Mouse (Mus musculus) thymus, postnatal 4 days (tissue): ENCODE measurements around the gene Bach2.

ENCODE experiments used
- DNase-seq: peaks from one replicate; pipeline ENCODE4 v3.0.0; 2021

Bach2 gene

GRCm38 (mm10) chr4:32299970-32300369 lies 61.4 kb downstream of the Bach2 start:
- no peak for DNase-seq

GRCm38 (mm10) chr4:32302668-32303067 lies 64.1 kb downstream of the Bach2 start:
- no peak for DNase-seq

GRCm38 (mm10) chr4:32303076-32303475 lies 64.5 kb downstream of the Bach2 start:
- DNase-seq = no peak

GRCm38 (mm10) chr4:32303674-32304073 lies 65.1 kb downstream of the Bach2 start:
- DNase-seq = no peak

- DNase-seq = no peak
Measured at GRCm38 (mm10) chr4:32304221-32304703, 65.7 kb downstream of the Bach2 start.

- DNase-seq = no peak
Measured at GRCm38 (mm10) chr4:32305036-32305615, 66.5 kb downstream of the Bach2 start.

- no peak for DNase-seq
Measured at GRCm38 (mm10) chr4:32305683-32306082, 67.1 kb downstream of the Bach2 start.

- DNase-seq = no peak
Measured at GRCm38 (mm10) chr4:32306169-32306792, 67.7 kb downstream of the Bach2 start.

- DNase-seq = no peak
Measured at GRCm38 (mm10) chr4:32307215-32307614, 68.6 kb downstream of the Bach2 start.

GRCm38 (mm10) chr4:32312171-32312946 lies 73.8 kb downstream of the Bach2 start:
- no peak for DNase-seq

GRCm38 (mm10) chr4:32314919-32315318 lies 76.3 kb downstream of the Bach2 start:
- no peak for DNase-seq

- DNase-seq = no peak
Measured at GRCm38 (mm10) chr4:32318608-32319007, 80.0 kb downstream of the Bach2 start.

GRCm38 (mm10) chr4:32319327-32319726 lies 80.7 kb downstream of the Bach2 start:
- DNase-seq = no peak

GRCm38 (mm10) chr4:32320039-32320438 lies 81.4 kb downstream of the Bach2 start:
- no peak for DNase-seq

GRCm38 (mm10) chr4:32324111-32324510 lies 85.5 kb downstream of the Bach2 start:
- no peak for DNase-seq

- DNase-seq = no peak
Measured at GRCm38 (mm10) chr4:32324967-32325366, 86.4 kb downstream of the Bach2 start.

GRCm38 (mm10) chr4:32325596-32325995 lies 87.0 kb downstream of the Bach2 start:
- no peak for DNase-seq

GRCm38 (mm10) chr4:32326279-32326678 lies 87.7 kb downstream of the Bach2 start:
- no peak for DNase-seq

- DNase-seq = no peak
Measured at GRCm38 (mm10) chr4:32326860-32327259, 88.3 kb downstream of the Bach2 start.

- no peak for DNase-seq
Measured at GRCm38 (mm10) chr4:32327626-32328025, 89.0 kb downstream of the Bach2 start.

- DNase-seq = no peak
Measured at GRCm38 (mm10) chr4:32328561-32328960, 90.0 kb downstream of the Bach2 start.

- no peak for DNase-seq
Measured at GRCm38 (mm10) chr4:32330584-32331314, 92.1 kb downstream of the Bach2 start.

GRCm38 (mm10) chr4:32332028-32332427 lies 93.4 kb downstream of the Bach2 start:
- no peak for DNase-seq
